Mouse (Mus musculus): ENCODE measurements around the gene Vmn2r51. TPM values are rescaled to one million over a fixed set of nuclear protein-coding genes. Genes with fewer than 3 reads are reported as not detected.

Gene Vmn2r51
- not detected in 2 replicates for polyA plus RNA-seq (2012)

DNA sequence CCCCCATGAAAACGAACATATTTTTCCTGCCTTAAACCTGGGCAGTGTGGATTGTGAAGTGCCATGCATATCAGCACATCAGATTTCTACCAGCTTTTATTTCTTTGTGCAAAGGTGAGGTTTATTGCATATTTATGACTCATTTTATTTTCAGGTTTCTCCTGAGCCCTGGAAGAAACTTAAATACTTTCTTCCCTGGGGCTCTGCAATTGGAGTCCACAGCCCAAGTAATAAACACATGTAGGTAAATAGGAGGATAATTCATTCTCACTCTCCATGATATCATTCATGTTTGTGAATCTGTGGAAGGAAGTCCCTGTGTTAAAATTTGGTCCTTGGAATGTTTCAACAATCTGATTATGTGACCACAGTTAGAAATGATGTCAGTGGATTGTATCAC, at the start of gene Vmn2r51:
TSS of gene Vmn2r51 (minus strand) at position 101 of the 400 bp plus-strand sequence.

DNA sequence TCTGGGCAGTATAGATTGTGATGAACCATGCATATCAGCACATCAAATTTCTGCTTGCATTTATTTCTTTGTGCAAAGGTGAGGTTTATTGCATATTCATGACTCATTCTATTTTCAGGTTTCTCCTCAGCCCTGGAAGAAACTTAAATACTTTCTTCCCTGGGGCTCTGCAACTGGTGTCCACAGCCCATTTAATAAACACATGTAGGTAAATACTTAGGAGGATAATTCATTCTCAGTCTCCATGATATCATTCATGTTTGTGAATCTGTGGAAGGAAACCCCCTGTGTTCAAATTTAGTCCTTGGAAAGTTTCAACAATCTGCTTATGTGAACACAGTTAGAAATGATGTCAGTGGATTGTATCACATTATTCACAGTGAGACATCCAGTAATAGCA, 52.3 kb downstream of the Vmn2r51 start, which contains the start of gene Vmn2r50:
TSS of gene Vmn2r50 (minus strand) at position 101 of the 400 bp plus-strand sequence.

Other genes with a start within 250 kb of the Vmn2r51 start
- not detected in 2 replicates for gene Vmn2r48, start 152.2 kb downstream of the Vmn2r51 start, polyA plus RNA-seq (2012)
- not detected in 2 replicates for gene Vmn2r49, start 113.5 kb downstream of the Vmn2r51 start, polyA plus RNA-seq (2012)
- not detected in 2 replicates for gene Vmn2r50, start 52.4 kb downstream of the Vmn2r51 start, polyA plus RNA-seq (2012)
- gene Vmn2r52, start 70.8 kb upstream of the Vmn2r51 start, polyA plus RNA-seq (2012): not detected in 2 replicates
- gene Vmn1r66, start 172.3 kb upstream of the Vmn2r51 start, polyA plus RNA-seq (2012): not detected in 2 replicates

Measured in megakaryocyte-erythroid progenitor cell, adult 5 weeks (primary cell).